Mouse (Mus musculus) urinary bladder, postnatal 36 days (tissue): Measurements from ENCODE around the gene Npas2.
A peak's percentile ranks its signal among the peaks of the same experiment; 100 is the strongest.

ENCODE experiments used
- DNase-seq, 2 experiments: peaks; one replicate each; pipeline ENCODE4 v3.0.0; 2022; ENCODE audit warnings: low spot score in 2 of 2, mixed read lengths in 1 of 2

The Npas2 gene

DNA sequence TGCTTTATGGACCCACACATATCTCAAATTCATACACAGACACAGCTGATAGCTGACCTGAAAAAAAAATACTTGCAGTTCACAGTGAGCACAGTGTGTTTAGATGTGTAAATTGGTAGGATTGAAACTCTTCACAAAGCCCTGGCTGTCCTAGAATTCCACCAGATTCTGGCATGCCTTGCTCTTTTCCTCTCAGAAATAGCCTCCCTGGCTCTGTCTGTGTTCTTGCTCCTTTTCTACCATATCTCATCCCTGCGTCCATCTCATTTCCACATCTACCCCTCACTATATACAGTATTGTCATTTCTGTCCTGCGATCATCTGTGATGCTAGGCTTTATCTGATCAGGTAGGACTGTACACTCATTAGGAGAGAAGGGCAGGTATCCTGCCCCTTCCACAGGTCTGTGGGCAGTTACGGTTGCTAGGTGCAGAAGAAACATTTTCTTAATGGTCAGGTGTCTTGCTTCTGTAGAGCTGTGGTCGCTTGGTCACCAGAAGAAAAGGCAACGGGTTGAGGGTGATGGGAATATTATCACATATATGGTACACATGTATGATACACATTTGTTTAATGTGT, 180.8 kb downstream of the Npas2 start:
- DNase-seq = no peak

DNA sequence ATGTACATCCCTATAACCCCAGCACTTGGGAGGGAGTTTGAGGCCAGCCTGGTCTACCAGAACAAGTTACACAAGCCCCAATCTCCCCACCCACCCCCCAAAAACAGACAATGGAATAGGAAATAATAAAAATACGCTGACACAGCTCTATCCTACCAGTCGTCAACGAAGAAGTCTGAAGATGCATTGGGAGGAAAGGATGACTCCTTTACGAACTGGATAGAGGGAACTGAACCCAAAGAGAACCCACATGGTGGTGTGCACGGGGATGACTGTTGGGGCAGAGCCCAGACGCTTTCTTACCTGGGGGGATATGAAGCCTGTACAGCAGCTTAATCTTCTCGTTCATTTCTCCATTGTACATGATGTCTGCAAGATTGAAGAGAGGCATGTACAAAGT, 182.6 kb downstream of the Npas2 start:
- DNase-seq = no peak

DNA sequence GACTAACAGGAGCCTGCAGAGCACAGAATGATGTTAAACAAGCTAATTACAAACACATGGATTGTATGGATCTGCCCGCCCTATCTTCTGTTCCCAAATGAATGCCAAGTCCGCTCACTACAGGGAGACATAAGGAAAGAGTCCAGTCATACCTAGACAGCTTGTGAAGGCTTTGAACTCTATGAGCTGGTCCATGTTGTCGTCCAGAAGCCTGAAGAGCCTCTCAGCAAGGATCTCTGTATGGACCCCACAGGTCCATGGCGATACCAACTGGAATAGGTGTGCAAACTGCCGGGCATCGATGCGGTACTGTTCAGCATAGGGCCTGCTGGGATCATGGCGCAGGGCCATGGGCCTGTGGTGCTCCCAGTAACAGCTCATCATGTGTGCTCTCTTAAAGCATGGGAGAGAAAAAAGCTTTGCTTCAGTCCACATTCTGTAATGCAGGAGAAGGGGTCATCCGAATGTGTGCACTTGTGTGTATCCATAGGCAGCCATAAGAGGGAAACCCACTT, 183.3 kb downstream of the Npas2 start:
- no peak for DNase-seq

DNA sequence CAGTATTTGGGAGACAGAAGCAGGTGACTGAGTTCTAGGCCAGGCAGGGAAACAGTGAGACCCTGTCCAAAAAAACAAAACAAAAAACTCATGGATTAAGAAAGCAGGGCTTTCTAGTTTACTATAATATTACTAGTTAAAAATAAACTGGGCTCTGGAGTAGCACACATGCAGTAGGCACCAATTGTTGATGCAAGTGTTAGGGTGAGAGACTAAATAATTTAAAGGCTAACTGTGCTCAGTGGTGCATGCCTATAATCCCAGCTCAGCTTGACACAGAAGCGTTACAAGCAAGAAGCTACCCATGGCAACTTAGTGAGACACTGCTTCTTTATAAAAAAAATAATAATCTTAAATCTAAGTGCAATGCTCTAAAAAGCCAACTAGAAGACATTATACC, 185.0 kb downstream of the Npas2 start:
- DNase-seq = no peak

DNA sequence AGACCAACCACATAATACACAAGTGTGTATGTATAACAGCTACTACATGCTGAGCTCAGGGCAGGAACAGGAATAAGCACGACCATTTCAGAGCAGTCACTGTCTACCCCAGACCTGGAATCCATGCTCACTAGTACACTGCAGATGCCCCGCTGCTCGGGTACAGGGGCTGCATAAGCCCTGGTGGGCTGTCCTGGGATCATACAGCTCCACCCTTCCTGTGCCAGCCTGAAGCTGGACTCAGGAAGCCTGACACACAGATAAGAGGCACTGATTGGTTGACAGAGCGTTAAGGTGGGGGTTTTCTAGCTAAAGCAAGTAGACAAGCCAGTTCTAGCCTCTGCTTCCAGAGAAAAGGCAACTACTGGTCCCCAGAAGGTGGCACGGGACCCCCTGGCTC, 185.5 kb downstream of the Npas2 start:
- no peak for DNase-seq

DNA sequence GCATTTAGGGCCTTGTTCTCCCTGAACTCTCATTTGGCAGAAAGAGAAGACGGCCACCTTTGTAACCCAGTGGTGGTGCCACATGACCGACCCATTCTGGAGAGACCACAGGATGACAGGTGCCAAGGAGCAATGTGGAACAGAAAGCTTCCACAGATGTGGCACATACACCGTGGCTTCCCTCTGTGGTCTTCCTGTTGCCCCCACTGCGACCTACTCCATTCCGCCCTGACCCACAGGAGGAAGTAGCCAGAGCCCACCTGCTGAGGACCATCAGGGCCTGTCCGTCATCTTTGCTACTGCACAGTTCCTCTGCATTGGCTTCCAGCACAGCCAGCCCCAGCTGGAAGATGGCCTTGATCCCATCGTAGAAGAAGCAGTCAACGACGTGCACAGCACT, 187.5 kb downstream of the Npas2 start:
- DNase-seq = no peak

DNA sequence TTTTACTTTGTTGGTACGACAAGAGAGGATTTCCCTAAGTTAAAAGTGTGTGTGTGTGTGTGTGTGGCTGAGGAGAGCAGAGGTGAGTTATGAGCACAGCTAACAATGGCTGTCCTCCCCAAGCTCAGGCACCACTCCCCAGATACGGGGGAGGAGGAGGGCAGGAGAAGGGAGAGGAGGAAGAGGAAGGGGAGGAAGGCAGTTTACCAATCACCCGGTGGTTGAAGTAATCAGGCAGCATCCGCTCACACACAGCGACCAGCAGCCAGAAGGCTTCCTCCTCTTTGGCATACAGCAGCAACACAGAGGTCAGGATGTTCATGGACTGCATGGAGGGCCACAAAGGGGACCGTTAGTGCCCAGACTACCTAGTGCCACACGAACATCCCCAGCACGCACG, 191.4 kb downstream of the Npas2 start:
- no peak for DNase-seq

DNA sequence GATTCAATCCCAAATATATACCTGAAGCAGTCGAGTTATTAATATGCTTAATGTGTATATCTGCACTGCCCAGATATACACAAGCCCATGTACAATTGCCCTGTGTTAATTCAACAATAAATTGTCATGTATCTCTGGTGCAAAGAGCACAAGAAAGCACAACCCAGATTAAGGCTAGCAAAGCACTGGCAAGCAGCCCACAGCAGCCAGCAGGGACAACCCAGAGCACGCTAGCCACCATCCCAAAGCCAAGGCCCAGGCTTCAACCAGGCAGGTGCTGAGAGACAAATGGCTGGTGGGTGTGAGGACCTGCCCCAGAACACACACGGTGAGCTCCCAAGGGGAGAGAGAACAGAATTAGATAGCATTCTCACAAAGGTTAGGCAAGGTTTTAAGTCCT, 192.9 kb downstream of the Npas2 start:
- DNase-seq = no peak

DNA sequence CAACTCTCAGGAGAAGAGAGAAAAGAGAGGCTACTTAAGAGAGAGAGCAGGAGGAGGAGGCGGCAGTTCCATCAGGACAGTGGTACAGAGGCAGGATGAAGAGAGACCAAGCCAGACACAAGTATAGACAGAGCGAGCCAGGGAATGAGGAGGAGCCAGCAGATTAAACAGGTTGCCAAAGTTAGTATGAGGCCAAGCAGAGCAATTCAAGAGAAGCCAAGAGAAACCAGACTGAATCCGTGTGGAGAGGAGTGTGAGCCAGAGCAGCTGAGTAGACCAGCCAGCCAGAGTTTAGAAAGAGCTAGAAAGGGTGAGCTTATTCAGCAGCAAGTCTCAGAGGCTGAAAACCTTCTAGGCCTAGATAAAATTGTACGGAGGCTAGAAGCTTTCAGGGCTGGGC, 194.0 kb downstream of the Npas2 start:
- DNase-seq = no peak

DNA sequence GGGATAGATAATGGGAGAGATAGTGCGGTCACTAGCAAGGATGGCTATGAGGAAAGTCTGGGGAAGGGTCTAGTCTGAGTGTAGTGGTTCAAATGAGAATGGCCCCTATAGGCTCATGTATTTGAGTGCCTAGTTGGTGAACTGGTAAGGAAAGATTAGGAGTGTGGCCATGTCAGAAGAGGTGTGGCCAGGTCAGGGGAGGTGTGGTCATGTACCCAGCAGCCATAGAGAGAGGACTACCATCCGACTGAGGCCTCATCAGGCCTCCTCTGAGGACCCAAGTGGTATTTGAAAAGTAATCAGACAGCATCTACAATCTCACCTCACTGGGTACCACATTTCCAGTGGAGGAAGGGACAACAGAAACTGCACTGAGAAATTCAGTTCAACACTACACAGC, 194.6 kb downstream of the Npas2 start:
- no peak for DNase-seq

DNA sequence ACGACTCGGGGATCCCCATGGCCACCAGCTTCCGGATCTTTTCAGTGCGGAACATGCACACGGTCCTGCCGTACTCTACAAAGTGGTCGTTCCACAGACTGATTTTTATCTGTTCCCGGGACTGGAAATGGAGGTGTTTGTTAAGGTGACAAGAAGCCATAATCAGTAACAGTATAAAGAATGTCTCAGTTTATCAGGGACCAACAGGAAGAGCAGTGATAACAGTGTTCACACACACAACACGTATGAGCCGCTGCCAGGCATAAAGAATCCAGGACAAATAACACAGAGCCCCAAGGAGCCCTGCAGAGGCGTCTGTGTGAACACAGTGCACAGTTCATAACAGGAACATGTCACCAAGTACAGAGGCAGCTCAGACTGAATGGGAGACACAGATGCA, 195.8 kb downstream of the Npas2 start:
- no peak for DNase-seq

DNA sequence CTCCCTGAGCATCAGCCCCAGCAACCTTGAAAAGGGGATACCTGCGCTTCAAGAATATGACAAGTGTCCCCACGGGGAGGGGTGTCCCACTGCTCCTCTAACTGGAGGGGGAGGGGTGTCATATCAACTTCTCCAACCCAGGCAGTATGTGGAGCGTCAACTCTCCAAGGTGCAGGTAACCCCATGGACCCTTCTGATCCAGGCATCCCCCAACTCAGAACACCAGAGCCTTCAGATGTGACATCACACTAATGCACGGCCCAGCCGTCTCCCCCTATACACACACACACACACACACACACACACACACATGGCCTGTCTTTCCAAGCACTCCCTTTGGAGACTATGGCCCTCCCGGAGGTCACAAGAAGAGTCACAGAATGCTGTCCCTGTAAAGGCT, 198.1 kb downstream of the Npas2 start:
- no peak for DNase-seq

DNA sequence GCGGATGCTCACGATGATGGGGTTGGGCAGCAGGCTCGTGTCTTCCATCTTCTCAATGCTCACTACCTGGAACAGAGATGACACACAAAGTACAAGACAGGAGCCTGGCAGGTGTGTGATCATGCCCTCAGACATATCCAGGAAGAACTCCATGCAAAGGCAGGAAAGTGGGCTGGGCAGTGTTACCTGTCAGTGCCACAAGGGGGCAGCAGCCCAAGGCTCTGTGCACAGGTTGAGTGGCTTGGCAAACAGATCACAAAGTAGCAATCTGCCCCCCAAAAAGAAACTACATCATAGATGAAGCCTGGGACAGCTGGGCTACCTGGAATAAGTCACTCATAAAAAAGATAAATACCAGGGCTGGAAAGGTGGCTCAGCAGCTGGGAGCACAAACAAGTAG, 198.7 kb downstream of the Npas2 start:
- peak; percentile 54 to 77 for DNase-seq

DNA sequence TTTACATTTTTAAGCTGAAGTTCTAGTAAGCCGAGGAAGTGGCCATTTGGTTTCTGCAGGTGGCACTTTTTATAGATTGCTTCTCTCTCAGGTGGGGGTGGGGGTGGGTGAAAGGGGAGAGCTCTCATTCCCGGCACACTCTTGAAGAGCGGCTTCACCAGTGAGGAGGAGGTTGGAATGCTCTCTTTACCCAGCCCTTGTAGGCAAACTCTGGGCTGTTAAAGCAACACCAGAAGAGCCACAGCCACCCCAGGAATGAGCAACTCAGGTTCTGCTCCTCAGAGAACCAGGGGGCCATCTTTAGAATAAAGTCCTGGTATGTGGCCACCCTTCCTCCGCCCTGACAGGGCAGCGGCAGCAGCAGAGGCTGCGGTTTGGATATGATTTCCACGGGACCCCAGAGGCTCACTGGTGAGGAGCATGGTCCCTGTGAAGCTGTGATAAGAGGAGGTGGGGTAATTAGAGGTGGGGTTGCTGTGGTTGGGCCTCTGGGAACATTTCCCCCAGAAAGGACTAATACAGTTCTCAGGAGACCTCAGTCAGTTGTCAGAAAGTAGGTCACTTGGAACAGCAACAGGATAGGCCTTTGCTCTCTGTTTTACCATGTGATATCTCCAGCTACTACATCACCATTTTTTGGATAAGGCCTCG, 199.8 kb downstream of the Npas2 start:
- no peak for DNase-seq

DNA sequence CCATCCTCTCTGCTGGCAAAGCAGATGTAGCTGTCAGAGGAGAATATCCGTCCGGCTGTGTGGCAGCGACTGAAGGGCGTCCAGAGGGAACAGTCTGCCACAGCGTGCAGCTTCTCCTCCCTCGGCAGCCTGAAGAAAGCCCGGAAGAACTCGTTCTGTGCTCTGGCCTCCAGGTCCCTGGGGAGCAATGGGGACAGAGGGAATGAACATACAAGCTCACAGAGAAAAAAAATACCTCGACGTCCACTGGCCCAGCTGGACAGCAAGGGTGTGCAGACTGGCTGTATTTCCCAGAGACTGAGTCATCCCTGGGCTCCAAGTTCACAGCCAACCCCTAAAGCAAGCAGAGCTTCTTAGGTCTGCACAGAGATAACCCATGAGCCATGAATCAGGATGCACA, 200.6 kb downstream of the Npas2 start:
- DNase-seq = no peak

DNA sequence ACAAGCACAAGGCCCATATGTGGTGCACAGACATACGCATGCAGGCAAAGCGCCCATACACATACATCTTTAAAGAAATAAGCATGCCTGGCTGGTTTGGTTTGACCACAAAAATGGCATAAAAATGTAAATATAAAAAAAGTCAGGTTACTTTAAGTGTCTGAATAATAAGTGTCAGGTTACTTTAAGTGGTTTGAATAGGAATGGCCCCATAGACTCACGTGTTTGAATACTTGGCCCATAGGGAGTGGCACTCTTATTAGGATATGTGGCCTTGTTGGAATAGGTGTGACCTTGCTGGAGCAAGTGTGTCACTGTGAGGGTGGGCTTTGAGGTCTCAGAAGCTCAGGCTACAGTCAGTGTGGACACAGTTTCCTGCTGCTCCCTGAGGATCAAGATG, 201.1 kb downstream of the Npas2 start:
- no peak for DNase-seq

DNA sequence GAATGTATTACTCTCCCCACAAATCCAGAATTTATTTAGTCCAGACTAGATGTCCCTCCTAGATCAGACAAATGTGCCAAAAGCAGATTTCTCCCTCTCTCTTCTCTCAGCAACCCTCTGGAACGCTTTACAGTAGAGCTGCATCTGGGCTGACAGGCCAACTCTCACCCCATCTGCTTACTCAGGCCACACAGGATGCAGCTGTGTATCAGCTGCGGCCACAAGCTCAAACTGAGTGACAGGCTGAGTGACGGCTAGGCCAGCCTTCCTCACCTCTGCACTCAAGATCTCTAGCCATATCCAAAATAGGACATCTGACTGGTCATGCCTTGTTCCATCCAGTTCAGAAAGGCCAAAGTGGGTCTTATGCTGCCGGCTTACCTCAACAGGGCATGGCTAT, 202.8 kb downstream of the Npas2 start:
- no peak for DNase-seq

DNA sequence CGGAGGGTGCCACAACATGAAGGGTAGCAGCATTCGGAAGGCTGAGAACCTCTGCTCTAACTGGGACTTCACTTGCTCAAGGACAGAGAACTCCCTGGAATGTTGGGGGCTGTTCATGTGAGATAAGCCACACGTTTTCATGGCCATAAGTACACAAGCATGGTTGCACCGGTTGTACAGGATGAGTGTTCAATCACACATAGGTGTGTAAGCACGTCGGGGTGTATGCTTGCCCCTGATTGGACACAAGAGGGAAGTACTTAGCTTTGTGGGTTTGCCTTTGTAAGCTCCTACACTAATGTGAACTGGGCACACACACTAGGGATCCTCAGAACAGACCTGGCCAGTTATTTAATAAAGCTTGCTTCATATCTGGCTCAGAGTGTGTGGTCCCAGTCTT, 204.8 kb downstream of the Npas2 start:
- no peak for DNase-seq

DNA sequence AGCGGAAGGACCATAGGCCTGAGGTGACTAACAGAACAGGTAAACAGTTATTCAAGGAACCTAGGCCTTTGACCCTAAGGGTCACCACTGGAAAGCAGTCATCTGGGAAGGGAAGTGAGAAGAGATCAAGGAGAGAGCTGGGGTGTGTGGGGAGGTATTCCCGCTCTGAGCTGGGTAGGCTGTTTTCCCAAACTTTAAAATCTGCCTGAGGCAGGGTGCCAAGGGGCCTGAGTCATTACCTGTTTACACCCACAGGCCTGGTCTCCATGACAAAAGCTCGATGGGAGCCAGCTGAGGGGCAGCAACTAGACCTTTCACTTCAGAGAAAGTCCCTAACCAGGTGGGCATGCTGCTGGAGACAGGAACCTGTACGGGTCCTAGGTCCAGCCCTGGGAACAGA, 205.7 kb downstream of the Npas2 start:
- peak; percentile 57 to 62 for DNase-seq

DNA sequence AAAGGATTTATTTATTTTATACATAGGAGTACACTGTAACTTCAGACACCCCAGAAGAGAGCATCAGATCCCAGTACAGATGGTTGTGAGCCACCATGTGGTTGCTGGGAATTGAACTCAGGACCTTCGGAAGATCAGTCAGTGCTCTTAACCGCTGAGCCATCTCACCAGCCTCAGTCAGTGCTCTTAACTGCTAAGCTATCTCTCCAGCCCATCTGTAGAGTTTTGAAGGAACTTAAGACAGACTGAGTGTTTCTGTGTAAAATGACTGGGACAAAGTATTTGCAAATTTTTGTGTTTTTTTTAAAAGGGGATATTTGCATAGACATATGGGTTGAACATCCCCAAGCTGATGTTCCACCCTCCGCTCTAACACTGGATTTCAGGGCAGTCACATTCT, 206.6 kb downstream of the Npas2 start:
- DNase-seq = no peak

DNA sequence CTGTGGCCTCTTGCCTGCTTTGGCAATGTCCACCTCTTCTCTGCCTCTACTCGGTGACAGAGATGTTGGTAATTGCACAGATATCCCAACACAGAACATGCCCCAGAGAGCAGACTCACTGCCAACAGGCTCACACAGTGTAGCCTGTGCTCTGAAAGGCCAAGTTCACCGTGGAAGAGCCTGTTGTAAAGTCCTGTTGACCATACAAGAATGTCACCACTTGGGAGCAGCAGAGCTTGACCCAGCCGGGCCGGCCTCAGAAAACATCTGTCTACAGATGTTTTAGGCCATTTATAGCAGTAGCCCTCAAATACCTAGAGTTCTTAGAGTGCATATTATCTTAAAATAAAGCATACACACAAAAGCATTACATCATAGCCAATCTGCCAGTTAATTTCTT, 213.6 kb downstream of the Npas2 start:
- DNase-seq = no peak

DNA sequence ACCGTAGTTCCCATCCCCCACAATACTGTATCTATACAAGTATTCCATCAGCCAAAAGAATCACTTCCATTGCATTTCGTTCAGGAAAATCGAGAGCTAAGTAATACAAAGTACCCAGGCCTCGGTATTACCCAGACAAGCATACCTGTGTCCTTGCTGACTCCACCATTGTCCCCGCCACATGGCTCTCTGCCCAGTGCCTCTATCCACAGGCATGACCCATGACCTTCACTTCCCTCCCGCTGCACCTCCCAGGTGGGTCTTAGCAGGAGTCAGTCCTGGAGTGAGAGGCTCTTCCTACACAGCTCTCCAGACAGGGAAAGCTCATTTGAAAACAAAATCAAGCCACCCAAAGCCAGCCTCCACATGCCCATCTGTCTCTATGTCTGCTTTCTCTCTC, 214.6 kb downstream of the Npas2 start:
- DNase-seq = no peak

DNA sequence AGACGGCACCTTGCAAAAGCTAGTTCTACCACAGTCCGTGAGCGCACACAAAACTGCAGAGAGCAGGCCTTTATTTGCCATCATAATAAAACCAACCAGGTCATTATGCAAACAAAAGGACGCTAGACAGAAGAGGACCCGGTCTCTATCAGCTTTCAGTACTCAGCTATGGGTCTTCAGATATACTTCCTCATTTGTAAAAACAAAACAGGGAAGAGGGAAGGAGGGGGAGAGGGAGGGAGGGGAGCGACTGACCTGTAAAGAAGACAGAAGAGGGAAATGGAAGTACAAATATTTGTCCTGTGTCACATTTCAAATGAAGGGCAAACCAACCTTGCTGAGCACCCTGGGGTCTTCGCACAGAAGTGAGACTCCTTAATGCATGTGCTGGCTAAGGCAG, 215.1 kb downstream of the Npas2 start:
- DNase-seq = no peak
